Mouse (Mus musculus): ENCODE measurements at regions not wholly inside any gene's neighbourhood (a gene's known extent, or its start where the extent isn't known, plus 50 kb on each side); places are given as distances from the start of the nearest gene placed in this dataset.

- DNase-seq (ENCODE audit: low read depth in 3 of 3, low spot score in 3 of 3) (no peak), ATAC-seq (ENCODE audit: insufficient read depth) (no peak)
- no peak overlapping the region for H3K4me2 ChIP-seq (ENCODE audit: low read depth)
- no peaks in the 10 kb centered on the region for H3K27me3 ChIP-seq (ENCODE audit: control insufficient read depth, insufficient read depth, low read length)
- H3K4me1 ChIP-seq (replicated peaks; ENCODE audit: control insufficient read depth in 2 of 2, insufficient read depth in 2 of 2, low read length in 1 of 2), result peaks cover 0 to 10% of the 10 kb centered on the region in 2 experiments; a peak in 1 of 4 replicates
- no peaks in the 10 kb centered on the region for H3K9me3 ChIP-seq (ENCODE audit: control insufficient read depth, low read length)
- TF ChIP-seq EP300 (IDR thresholded peaks at IDR 0.05; ENCODE audit: low read depth), result no peak
- no peak for TF ChIP-seq CTCF (IDR thresholded peaks at IDR 0.05; ENCODE audit: low read depth)
- H3K4me3 ChIP-seq (ENCODE audit: insufficient read depth in 1 of 2, low read depth in 2 of 2, low read length in 2 of 2), result no peak overlapping the region
- no peak overlapping the region for H3K27ac ChIP-seq
- no peak overlapping the region for H3K9ac ChIP-seq (replicated peaks)
- WGBS (ENCODE audit: insufficient replicate concordance), result 60% methylated on average over 8 of the region's 8 CpGs
- no peaks in the 10 kb centered on the region for H3K36me3 ChIP-seq (replicated peaks; ENCODE audit: control insufficient read depth, insufficient read depth, low read depth)
Observed at GRCm38 (mm10) chr13:113443078-113443477, 150.1 kb downstream of the BC067074 start.

GRCm38 (mm10) chr13:113442169-113442568, 149.2 kb downstream of the BC067074 start:
- peak; percentile 60; the same call in 1 of the 2 replicates for ATAC-seq (ENCODE audit: insufficient read depth)

DNA sequence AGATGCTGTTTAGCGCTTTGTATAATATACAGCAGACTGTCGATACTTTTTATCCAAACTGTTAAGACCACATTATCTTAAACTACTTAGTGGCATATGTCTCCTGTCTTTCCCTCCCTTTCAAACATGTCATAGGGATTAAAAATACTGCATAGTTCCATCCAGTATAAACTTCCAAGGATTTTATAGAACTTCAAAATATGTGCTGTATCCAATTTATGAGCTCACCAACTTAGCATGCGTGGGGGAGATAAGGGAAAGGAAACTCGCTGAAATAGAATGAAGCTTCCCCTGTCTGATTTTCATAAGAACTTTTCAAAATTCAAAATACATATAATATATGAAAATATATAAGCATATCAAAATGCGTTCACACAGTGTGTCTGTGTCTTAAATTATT, 147.2 kb downstream of the BC067074 start:
- 46% methylated on average over 5 of the region's 5 CpGs for whole genome bisulfite sequencing (ENCODE audit: insufficient replicate concordance)
- Histone ChIP-seq H3K9me3 (ENCODE audit: control insufficient read depth, low read length) (no peaks in the 10 kb centered on the region), H3K27me3 (ENCODE audit: control insufficient read depth, insufficient read depth, low read length) (no peaks in the 10 kb centered on the region), H3K27ac (no peak overlapping the region), H3K9ac (replicated peaks) (no peak overlapping the region), H3K4me2 (ENCODE audit: low read depth) (no peak overlapping the region), H3K4me3 (ENCODE audit: insufficient read depth in 1 of 2, low read depth in 2 of 2, low read length in 2 of 2) (no peak overlapping the region), H3K4me1 (replicated peaks; ENCODE audit: control insufficient read depth in 2 of 2, insufficient read depth in 2 of 2, low read length in 1 of 2) (peaks cover 0 to 6% of the 10 kb centered on the region in 2 experiments; a peak in 2 of 4 replicates), H3K36me3 (replicated peaks; ENCODE audit: control insufficient read depth, insufficient read depth, low read depth) (no peaks in the 10 kb centered on the region)
- DNase-seq (ENCODE audit: low read depth in 3 of 3, low spot score in 3 of 3) (no peak), ATAC-seq (ENCODE audit: insufficient read depth) (no peak)
- no peak for TF ChIP-seq CTCF (IDR thresholded peaks at IDR 0.05; ENCODE audit: low read depth)
- TF ChIP-seq EP300 (IDR thresholded peaks at IDR 0.05; ENCODE audit: low read depth), result no peak

More at GRCm38 (mm10) chr13:113442169-113442568, 149.2 kb downstream of the BC067074 start:
- Histone ChIP-seq H3K27me3 (ENCODE audit: control insufficient read depth, insufficient read depth, low read length) (no peaks in the 10 kb centered on the region), H3K4me2 (ENCODE audit: low read depth) (no peak overlapping the region), H3K4me1 (replicated peaks; ENCODE audit: control insufficient read depth in 2 of 2, insufficient read depth in 2 of 2, low read length in 1 of 2) (peaks cover 0 to 10% of the 10 kb centered on the region in 2 experiments; a peak in 1 of 4 replicates), H3K9ac (replicated peaks) (no peak overlapping the region), H3K9me3 (ENCODE audit: control insufficient read depth, low read length) (no peaks in the 10 kb centered on the region), H3K4me3 (ENCODE audit: insufficient read depth in 1 of 2, low read depth in 2 of 2, low read length in 2 of 2) (no peak overlapping the region), H3K27ac (no peak overlapping the region), H3K36me3 (replicated peaks; ENCODE audit: control insufficient read depth, insufficient read depth, low read depth) (no peaks in the 10 kb centered on the region)
- no peak for DNase-seq (ENCODE audit: low read depth in 3 of 3, low spot score in 3 of 3)
- TF ChIP-seq EP300 (IDR thresholded peaks at IDR 0.05; ENCODE audit: low read depth) (no peak), CTCF (IDR thresholded peaks at IDR 0.05; ENCODE audit: low read depth) (no peak)
- WGBS (ENCODE audit: insufficient replicate concordance), result 36% methylated on average over 9 of the region's 9 CpGs

- no peak overlapping the region for H3K9ac ChIP-seq (replicated peaks)
- H3K4me1 ChIP-seq (replicated peaks; ENCODE audit: control insufficient read depth in 2 of 2, insufficient read depth in 2 of 2, low read length in 1 of 2), result peaks cover 0 to 8% of the 10 kb centered on the region in 2 experiments; a peak in 2 of 4 replicates
- H3K36me3 ChIP-seq (replicated peaks; ENCODE audit: control insufficient read depth, insufficient read depth, low read depth), result no peaks in the 10 kb centered on the region
- H3K27ac ChIP-seq, result no peak overlapping the region
- TF ChIP-seq EP300 (IDR thresholded peaks at IDR 0.05; ENCODE audit: low read depth) (no peak), CTCF (IDR thresholded peaks at IDR 0.05; ENCODE audit: low read depth) (no peak)
- DNase-seq (ENCODE audit: low read depth in 3 of 3, low spot score in 3 of 3) (no peak), ATAC-seq (ENCODE audit: insufficient read depth) (no peak)
- no peaks in the 10 kb centered on the region for H3K27me3 ChIP-seq (ENCODE audit: control insufficient read depth, insufficient read depth, low read length)
- H3K4me3 ChIP-seq (ENCODE audit: insufficient read depth in 1 of 2, low read depth in 2 of 2, low read length in 2 of 2), result no peak overlapping the region
- H3K4me2 ChIP-seq (ENCODE audit: low read depth), result no peak overlapping the region
- H3K9me3 ChIP-seq (ENCODE audit: control insufficient read depth, low read length), result no peaks in the 10 kb centered on the region
- WGBS (ENCODE audit: insufficient replicate concordance), result 32% methylated on average over 7 of the region's 7 CpGs
Observed at GRCm38 (mm10) chr13:113439516-113439915, 146.6 kb downstream of the BC067074 start.

GRCm38 (mm10) chr13:113438872-113439271, 145.9 kb downstream of the BC067074 start:
- TF ChIP-seq EP300 (IDR thresholded peaks at IDR 0.05; ENCODE audit: low read depth), result no peak
- TF ChIP-seq CTCF (IDR thresholded peaks at IDR 0.05; ENCODE audit: low read depth), result no peak
- Histone ChIP-seq H3K4me1 (replicated peaks; ENCODE audit: control insufficient read depth in 2 of 2, insufficient read depth in 2 of 2, low read length in 1 of 2) (peaks cover 0 to 8% of the 10 kb centered on the region in 2 experiments; a peak in 2 of 4 replicates), H3K36me3 (replicated peaks; ENCODE audit: control insufficient read depth, insufficient read depth, low read depth) (no peaks in the 10 kb centered on the region), H3K9ac (replicated peaks) (no peak overlapping the region), H3K9me3 (ENCODE audit: control insufficient read depth, low read length) (no peaks in the 10 kb centered on the region), H3K27me3 (ENCODE audit: control insufficient read depth, insufficient read depth, low read length) (no peaks in the 10 kb centered on the region), H3K4me3 (ENCODE audit: insufficient read depth in 1 of 2, low read depth in 2 of 2, low read length in 2 of 2) (no peak overlapping the region), H3K4me2 (ENCODE audit: low read depth) (no peak overlapping the region), H3K27ac (no peak overlapping the region)
- ATAC-seq (ENCODE audit: insufficient read depth) (no peak), DNase-seq (ENCODE audit: low read depth in 3 of 3, low spot score in 3 of 3) (no peak)
- WGBS (ENCODE audit: insufficient replicate concordance), result 9% methylated on average over 2 of the region's 2 CpGs

Measured in liver, embryonic 14.5 days (tissue).